Mouse (Mus musculus): ENCODE measurements around the gene Gk5.

Gene Gk5

GRCm38 (mm10) chr9:96228285-96228684 is 109.1 kb downstream of the Gk5 start:
- DNase-seq (ENCODE audit: low read depth) = no peak

GRCm38 (mm10) chr9:96230271-96230670 is 111.1 kb downstream of the Gk5 start:
- no peak for DNase-seq (ENCODE audit: low read depth)

Data from NIH3T3 (cell line).